Mouse (Mus musculus) granulocyte monocyte progenitor cell, adult 5-6 weeks (primary cell): Measurements from ENCODE around the gene Hs3st3a1. TPM values are rescaled to one million over a fixed set of nuclear protein-coding genes. Genes with fewer than 3 reads are reported as not detected.
A peak's percentile ranks its signal among the peaks of the same experiment; 100 is the strongest.

Experiments
- ATAC-seq: replicated peaks from 2 replicates; pipeline ENCODE4 v1.8.0; 2016; ENCODE audit warnings: mild to moderate bottlenecking, moderate TSS enrichment, inconsistent platforms; ENCODE audit not compliant: poor library complexity, severe bottlenecking
- total RNA-seq, 2 experiments: library from RNA; stranded (forward) in 1 of 2; stranded (reverse) in 1 of 2; fragments of 200-712, 200-1000 nt in 1 of 2; fragments of >200 nt in 1 of 2; fragmentation: Nextera tagmentation in 1 of 2; gene quantifications; 2 replicates each; pipeline ENCODE4 v1.2.3; 2014 to 2017

The Hs3st3a1 gene
- total RNA-seq, 2 experiments from 2014 or later: not detected

- no peak for ATAC-seq
These were observed 46.3 kb downstream of the Hs3st3a1 start for GRCm38 (mm10) chr11:64481445-64481844.

- ATAC-seq: no peak
These were observed 54.7 kb downstream of the Hs3st3a1 start for GRCm38 (mm10) chr11:64489587-64490433.

GRCm38 (mm10) chr11:64494448-64494847, 59.3 kb downstream of the Hs3st3a1 start:
- ATAC-seq: no peak

GRCm38 (mm10) chr11:64495935-64496334, 60.8 kb downstream of the Hs3st3a1 start:
- ATAC-seq: peak; percentile 76

GRCm38 (mm10) chr11:64496677-64497076, 61.5 kb downstream of the Hs3st3a1 start:
- ATAC-seq: peak; percentile 75

GRCm38 (mm10) chr11:64500536-64501112, 65.5 kb downstream of the Hs3st3a1 start:
- ATAC-seq: no peak

- no peak for ATAC-seq
These were observed 67.9 kb downstream of the Hs3st3a1 start for GRCm38 (mm10) chr11:64503040-64503439.

GRCm38 (mm10) chr11:64505924-64506323, 70.8 kb downstream of the Hs3st3a1 start:
- no peak for ATAC-seq

- ATAC-seq: no peak
These were observed 71.9 kb downstream of the Hs3st3a1 start for GRCm38 (mm10) chr11:64507024-64507423.

GRCm38 (mm10) chr11:64509106-64509505, 74.0 kb downstream of the Hs3st3a1 start:
- no peak for ATAC-seq

GRCm38 (mm10) chr11:64512301-64512700, 77.2 kb downstream of the Hs3st3a1 start:
- ATAC-seq: no peak

GRCm38 (mm10) chr11:64513419-64513818, 78.3 kb downstream of the Hs3st3a1 start:
- no peak for ATAC-seq

- peak; percentile 75 for ATAC-seq
These were observed 81.8 kb downstream of the Hs3st3a1 start for GRCm38 (mm10) chr11:64516712-64517589.

GRCm38 (mm10) chr11:64518146-64518841, 83.2 kb downstream of the Hs3st3a1 start:
- peak; percentile 28 for ATAC-seq

GRCm38 (mm10) chr11:64523993-64524570, 89.0 kb downstream of the Hs3st3a1 start:
- ATAC-seq: no peak; the same call in 1 of the 2 replicates

- ATAC-seq: no peak
These were observed 102.1 kb downstream of the Hs3st3a1 start for GRCm38 (mm10) chr11:64537230-64537629.

GRCm38 (mm10) chr11:64541866-64542265, 106.7 kb downstream of the Hs3st3a1 start:
- ATAC-seq: no peak

GRCm38 (mm10) chr11:64542335-64542734, 107.2 kb downstream of the Hs3st3a1 start:
- ATAC-seq: no peak

GRCm38 (mm10) chr11:64543181-64543641, 108.1 kb downstream of the Hs3st3a1 start:
- no peak for ATAC-seq

GRCm38 (mm10) chr11:64544236-64544635, 109.1 kb downstream of the Hs3st3a1 start:
- ATAC-seq: no peak
